Mouse (Mus musculus): ENCODE results near the gene Dnah5.

DNA sequence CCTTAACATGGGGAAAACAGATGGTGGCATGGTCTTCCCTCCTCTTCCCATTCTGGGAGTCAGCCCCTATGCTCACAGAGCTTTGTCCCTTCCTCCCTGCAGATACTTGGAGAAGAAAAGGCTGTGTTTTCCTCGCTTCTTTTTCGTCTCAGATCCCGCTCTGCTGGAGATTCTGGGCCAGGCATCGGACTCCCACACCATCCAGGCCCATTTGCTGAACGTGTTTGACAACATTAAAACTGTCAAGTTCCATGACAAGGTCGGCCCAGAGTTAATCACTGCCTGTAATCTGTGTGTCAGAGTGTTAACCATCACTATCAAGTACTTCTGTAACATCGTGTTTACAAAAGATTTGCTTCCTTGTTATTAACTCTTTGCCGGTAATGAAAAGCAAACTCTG, 103.6 kb downstream of the Dnah5 start:
- TF ChIP-seq CTCF (conservative IDR thresholded peaks at IDR 0.05; ENCODE audit: low read length) (no peak), NANOG (IDR thresholded peaks at IDR 0.05; ENCODE audit: borderline replicate concordance, low read length) (no peak)
